Mouse (Mus musculus): Measurements from ENCODE around the gene Ptpre. TPM values are rescaled to one million over a fixed set of nuclear protein-coding genes. Genes with fewer than 3 reads are reported as not detected.
A peak's percentile ranks its signal among the peaks of the same experiment; 100 is the strongest.

Ptpre gene
- polyA plus RNA-seq, 1 experiment from 2014 or later = 6.9 TPM

DNA sequence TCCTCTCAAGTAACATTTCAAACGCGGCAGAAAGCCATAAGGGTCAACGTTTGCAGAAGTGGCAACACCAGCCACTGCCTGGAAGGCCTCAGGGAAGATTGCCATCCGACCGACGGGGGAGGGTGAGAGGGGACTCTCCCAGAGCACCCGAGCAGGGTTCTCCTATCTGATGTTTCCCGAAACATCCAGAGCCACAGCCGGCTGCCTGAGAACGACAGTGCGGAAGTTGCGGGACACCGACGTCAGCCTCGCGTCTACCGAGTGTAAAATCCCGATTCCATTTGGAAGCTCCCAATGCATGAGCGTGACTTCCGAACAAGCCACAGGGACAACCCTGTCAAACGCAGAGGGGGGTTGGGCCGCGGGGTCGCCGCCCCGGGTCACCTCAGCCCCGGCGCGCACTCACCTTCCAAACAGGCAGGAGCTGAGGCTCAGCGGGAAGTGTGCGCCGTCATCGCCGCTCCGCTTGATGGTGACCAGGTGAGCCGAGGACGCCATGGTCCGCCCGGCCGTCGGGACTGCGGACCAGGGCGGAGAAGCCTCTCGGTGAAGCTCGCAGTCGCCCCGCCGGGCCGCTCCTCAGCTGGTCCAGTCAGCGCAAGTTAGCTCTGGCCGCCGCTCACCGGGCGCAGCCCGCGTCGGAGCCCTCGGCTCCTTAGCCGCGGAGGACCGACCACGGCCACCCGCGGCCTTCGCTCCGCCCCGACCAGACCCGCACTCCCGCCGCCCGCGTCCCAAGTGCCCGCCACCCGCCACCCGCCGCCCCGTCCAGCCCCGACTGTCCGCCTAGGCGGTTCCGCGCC is 178.6 kb downstream of the Ptpre start, which contains the start of gene Mki67:
Mki67 (minus strand) TSS at position 720 of the 803 bp plus-strand sequence.
- H3K4me1 ChIP-seq (replicated peaks; ENCODE audit: control insufficient read depth, insufficient read depth, low read length) = peaks cover 9% of the 10 kb centered on the region; the same call in 1 of the 2 replicates
- DNase-seq (ENCODE audit: low spot score) (no peak), ATAC-seq (ENCODE audit: low FRiP score) (peak; percentile 77)
- WGBS = under 1% methylated on average over 65 of the region's 82 CpGs
- H3K36me3 ChIP-seq (replicated peaks; ENCODE audit: control insufficient read depth, insufficient read depth) = no peaks in the 10 kb centered on the region
- H3K9ac ChIP-seq = peak within 1 kb of the TSS; percentile 54
- peak within 1 kb of the TSS; percentile 70 for H3K4me3 ChIP-seq (replicated peaks; ENCODE audit: low read length)
- no peaks in the 10 kb centered on the region for H3K27me3 ChIP-seq (ENCODE audit: control insufficient read depth, insufficient read depth, low read length)
- peak within 1 kb of the TSS; percentile 98 for H3K4me2 ChIP-seq (replicated peaks)
- H3K27ac ChIP-seq = no peak within 1 kb of the TSS
- no peaks in the 10 kb centered on the region for H3K9me3 ChIP-seq (ENCODE audit: control insufficient read depth, low read length)

- ATAC-seq (ENCODE audit: low FRiP score) (peak; percentile 98), DNase-seq (ENCODE audit: low spot score) (peak; percentile 93)
- Histone ChIP-seq H3K27me3 (ENCODE audit: control insufficient read depth, insufficient read depth, low read length) (no peaks in the 10 kb centered on the region), H3K27ac (no peak overlapping the region), H3K36me3 (replicated peaks; ENCODE audit: control insufficient read depth, insufficient read depth) (no peaks in the 10 kb centered on the region), H3K9ac (0 out of 2 replicates have a peak overlapping the region, but pooled peaks have one; percentile 54), H3K4me2 (replicated peaks) (peak overlapping the region; percentile 98), H3K9me3 (ENCODE audit: control insufficient read depth, low read length) (no peaks in the 10 kb centered on the region), H3K4me3 (replicated peaks; ENCODE audit: low read length) (peak overlapping the region; percentile 70), H3K4me1 (replicated peaks; ENCODE audit: control insufficient read depth, insufficient read depth, low read length) (peaks cover 9% of the 10 kb centered on the region; the same call in 1 of the 2 replicates)
- under 1% methylated on average over 24 of the region's 28 CpGs for WGBS
These were observed 179.2 kb downstream of the Ptpre start for GRCm38 (mm10) chr7:135716445-135716877.

DNA sequence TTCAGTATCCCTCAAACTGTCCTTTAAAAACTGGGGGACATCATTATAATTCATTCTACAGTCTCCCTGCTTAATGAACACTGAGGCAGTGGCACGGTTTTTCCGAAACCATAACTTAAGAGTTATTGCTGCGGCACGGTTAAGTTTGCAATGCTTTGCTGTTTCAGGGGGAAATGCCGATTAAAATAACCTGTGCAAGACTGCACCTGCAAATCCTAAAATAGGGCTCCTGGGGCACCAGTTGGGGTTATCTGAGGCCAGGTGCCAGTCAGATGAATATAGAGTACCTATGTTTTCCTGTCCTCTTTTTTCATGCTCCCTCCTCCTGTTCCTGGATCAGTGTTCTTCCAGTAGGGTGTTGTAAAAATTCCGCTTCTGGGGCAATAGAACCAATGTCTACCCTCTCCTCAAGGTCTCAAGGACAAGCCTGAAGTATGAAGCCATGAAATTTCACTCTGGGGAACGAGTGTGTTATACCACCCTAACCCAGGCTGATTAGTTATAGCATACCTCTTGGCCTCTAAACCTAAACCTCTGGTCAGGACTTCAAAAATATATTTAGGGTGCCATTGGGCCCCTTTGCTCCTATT is 179.8 kb downstream of the Ptpre start:
- H3K27me3 ChIP-seq (ENCODE audit: control insufficient read depth, insufficient read depth, low read length) = no peaks in the 10 kb centered on the region

GRCm38 (mm10) chr7:135721436-135721992 is 184.2 kb downstream of the Ptpre start:
- no peak for ATAC-seq (ENCODE audit: low FRiP score)
- WGBS = 74% methylated on average over 7 of the region's 7 CpGs
- no peak overlapping the region for H3K4me3 ChIP-seq (replicated peaks; ENCODE audit: low read length)

More for the DNA sequence above, 179.8 kb downstream of the Ptpre start:
- DNase-seq (ENCODE audit: low spot score) (no peak), ATAC-seq (ENCODE audit: low FRiP score) (no peak)
- H3K27ac ChIP-seq = no peak overlapping the region
- peak overlapping the region; percentile 98 for H3K4me2 ChIP-seq (replicated peaks)
- H3K4me3 ChIP-seq (replicated peaks; ENCODE audit: low read length) = peak overlapping the region; percentile 70
- no peaks in the 10 kb centered on the region for H3K36me3 ChIP-seq (replicated peaks; ENCODE audit: control insufficient read depth, insufficient read depth)
- no peak overlapping the region for H3K9ac ChIP-seq
- H3K4me1 ChIP-seq (replicated peaks; ENCODE audit: control insufficient read depth, insufficient read depth, low read length) = peaks cover 9% of the 10 kb centered on the region; the same call in 1 of the 2 replicates
- no peaks in the 10 kb centered on the region for H3K9me3 ChIP-seq (ENCODE audit: control insufficient read depth, low read length)
- WGBS = 70% methylated on average over 7 of the region's 7 CpGs

DNA sequence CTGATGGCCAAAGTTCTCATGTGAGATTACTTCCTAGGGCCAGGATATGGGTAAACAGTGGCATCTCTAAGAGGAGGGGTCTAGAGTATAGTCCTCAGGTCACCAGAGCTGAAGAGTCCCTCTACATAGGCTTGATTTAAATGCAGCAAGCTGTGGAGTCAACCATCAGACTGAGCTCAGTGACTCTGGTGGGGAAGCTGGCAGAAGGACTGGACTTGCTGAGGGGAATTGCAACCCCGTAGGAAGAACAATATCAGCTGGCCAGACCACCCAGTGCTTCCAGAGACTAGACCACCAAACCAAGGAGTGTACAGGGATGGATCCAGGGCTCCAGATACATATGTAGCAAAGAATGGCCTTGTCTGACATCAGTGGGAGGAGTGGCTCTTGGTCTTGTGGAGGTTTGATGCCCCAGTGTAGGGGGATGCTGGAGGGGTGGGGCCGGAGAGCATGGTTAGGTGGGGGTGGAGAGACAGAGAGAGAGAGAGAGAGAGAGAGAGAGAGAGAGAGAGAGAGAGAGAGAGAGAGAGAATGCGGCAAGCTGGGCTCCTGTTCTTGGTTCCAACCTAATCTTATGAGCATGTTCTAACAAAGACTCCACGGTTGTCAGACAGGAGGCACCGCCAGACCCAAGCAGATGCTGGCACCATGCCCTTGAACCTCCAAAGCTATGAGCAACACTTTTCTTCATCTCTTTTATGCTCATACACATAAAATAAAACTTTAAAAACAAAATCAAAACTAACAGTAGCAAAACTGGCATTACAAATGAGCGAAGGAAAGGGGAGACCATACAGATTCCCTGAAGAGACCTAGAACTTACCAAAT is 184.9 kb downstream of the Ptpre start:
- H3K9ac ChIP-seq = no peak overlapping the region
- H3K27me3 ChIP-seq (ENCODE audit: control insufficient read depth, insufficient read depth, low read length) = no peaks in the 10 kb centered on the region

More at GRCm38 (mm10) chr7:135721436-135721992, 184.2 kb downstream of the Ptpre start:
- Histone ChIP-seq H3K27ac (no peak overlapping the region), H3K9ac (no peak overlapping the region), H3K4me2 (replicated peaks) (no peak overlapping the region), H3K36me3 (replicated peaks; ENCODE audit: control insufficient read depth, insufficient read depth) (no peaks in the 10 kb centered on the region), H3K4me1 (replicated peaks; ENCODE audit: control insufficient read depth, insufficient read depth, low read length) (no peaks in the 10 kb centered on the region), H3K27me3 (ENCODE audit: control insufficient read depth, insufficient read depth, low read length) (no peaks in the 10 kb centered on the region), H3K9me3 (ENCODE audit: control insufficient read depth, low read length) (no peaks in the 10 kb centered on the region)
- no peak for DNase-seq (ENCODE audit: low spot score)

GRCm38 (mm10) chr7:135723672-135724341 is 186.5 kb downstream of the Ptpre start:
- no peak overlapping the region for H3K9ac ChIP-seq
- no peak overlapping the region for H3K4me2 ChIP-seq (replicated peaks)
- WGBS = 72% methylated on average over 6 of the region's 6 CpGs
- H3K27ac ChIP-seq = no peak overlapping the region
- H3K36me3 ChIP-seq (replicated peaks; ENCODE audit: control insufficient read depth, insufficient read depth) = no peaks in the 10 kb centered on the region
- ATAC-seq (ENCODE audit: low FRiP score) (no peak), DNase-seq (ENCODE audit: low spot score) (no peak)
- H3K4me3 ChIP-seq (replicated peaks; ENCODE audit: low read length) = no peak overlapping the region
- no peaks in the 10 kb centered on the region for H3K4me1 ChIP-seq (replicated peaks; ENCODE audit: control insufficient read depth, insufficient read depth, low read length)
- no peaks in the 10 kb centered on the region for H3K27me3 ChIP-seq (ENCODE audit: control insufficient read depth, insufficient read depth, low read length)
- H3K9me3 ChIP-seq (ENCODE audit: control insufficient read depth, low read length) = no peaks in the 10 kb centered on the region

More for the DNA sequence above, 184.9 kb downstream of the Ptpre start:
- Histone ChIP-seq H3K4me1 (replicated peaks; ENCODE audit: control insufficient read depth, insufficient read depth, low read length) (no peaks in the 10 kb centered on the region), H3K27ac (no peak overlapping the region), H3K9me3 (ENCODE audit: control insufficient read depth, low read length) (no peaks in the 10 kb centered on the region), H3K4me3 (replicated peaks; ENCODE audit: low read length) (no peak overlapping the region), H3K36me3 (replicated peaks; ENCODE audit: control insufficient read depth, insufficient read depth) (no peaks in the 10 kb centered on the region), H3K4me2 (replicated peaks) (no peak overlapping the region)
- 80% methylated on average over 6 of the region's 6 CpGs for WGBS
- no peak for ATAC-seq (ENCODE audit: low FRiP score)
- no peak for DNase-seq (ENCODE audit: low spot score)

DNA sequence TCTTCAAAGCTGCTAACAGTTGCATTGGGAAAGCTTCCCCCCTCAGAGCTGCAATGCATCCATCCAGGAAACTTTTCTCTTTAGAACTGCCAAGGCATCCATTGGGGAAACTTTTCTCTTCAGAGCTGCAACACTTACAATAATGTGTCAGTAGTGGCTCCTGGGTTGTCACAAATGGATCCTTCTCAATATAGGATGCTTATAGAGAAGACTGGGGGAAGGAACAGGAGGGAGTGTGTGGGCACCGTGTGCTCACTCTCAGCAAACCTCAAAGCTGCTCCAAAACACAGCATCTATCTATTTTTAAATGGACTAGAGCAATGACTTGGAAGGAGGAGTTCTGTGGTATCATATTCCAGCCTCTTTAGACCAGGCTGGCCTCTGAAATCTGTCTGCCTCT is 189.4 kb downstream of the Ptpre start:
- DNase-seq (ENCODE audit: low spot score) (no peak), ATAC-seq (ENCODE audit: low FRiP score) (no peak)
- Histone ChIP-seq H3K4me3 (replicated peaks; ENCODE audit: low read length) (no peak overlapping the region), H3K4me1 (replicated peaks; ENCODE audit: control insufficient read depth, insufficient read depth, low read length) (no peaks in the 10 kb centered on the region), H3K9me3 (ENCODE audit: control insufficient read depth, low read length) (no peaks in the 10 kb centered on the region), H3K4me2 (replicated peaks) (no peak overlapping the region), H3K27me3 (ENCODE audit: control insufficient read depth, insufficient read depth, low read length) (no peaks in the 10 kb centered on the region), H3K36me3 (replicated peaks; ENCODE audit: control insufficient read depth, insufficient read depth) (no peaks in the 10 kb centered on the region), H3K9ac (no peak overlapping the region), H3K27ac (no peak overlapping the region)
- WGBS = 92% methylated on average over 1 of the region's 1 CpGs

- Histone ChIP-seq H3K36me3 (replicated peaks; ENCODE audit: control insufficient read depth, insufficient read depth) (no peaks in the 10 kb centered on the region), H3K4me3 (replicated peaks; ENCODE audit: low read length) (no peak overlapping the region), H3K4me1 (replicated peaks; ENCODE audit: control insufficient read depth, insufficient read depth, low read length) (no peaks in the 10 kb centered on the region), H3K27me3 (ENCODE audit: control insufficient read depth, insufficient read depth, low read length) (no peaks in the 10 kb centered on the region), H3K9me3 (ENCODE audit: control insufficient read depth, low read length) (no peaks in the 10 kb centered on the region), H3K9ac (no peak overlapping the region), H3K27ac (no peak overlapping the region), H3K4me2 (replicated peaks) (no peak overlapping the region)
- WGBS = 95% methylated on average over 12 of the region's 12 CpGs
- ATAC-seq (ENCODE audit: low FRiP score) = no peak
- DNase-seq (ENCODE audit: low spot score) = no peak
These were observed 190.8 kb downstream of the Ptpre start for GRCm38 (mm10) chr7:135728038-135728437.

Measured in hindbrain, embryonic 14.5 days (tissue).